Mouse (Mus musculus) activated CD4-positive, CD25-positive, alpha-beta regulatory T cell, adult 4 months (primary cell): ENCODE measurements around the gene Mdm4. TPM values are rescaled to one million over a fixed set of nuclear protein-coding genes. Genes with fewer than 3 reads are reported as not detected.

ENCODE experiments used
- ATAC-seq: one replicate; pipeline ENCODE4 v1.8.0; 2017
- polyA plus RNA-seq, 2 experiments: library from polyadenylated mRNA; unstranded; fragments of 100-300 nt; shearing (Covaris generic); gene quantifications; one replicate each; pipeline ENCODE4 v1.2.1; 2017

Mdm4 gene
- polyA plus RNA-seq, 2 experiments from 2014 or later, result 84.8 to 102 TPM

GRCm38 (mm10) chr1:132934856-132935255 is 95.5 kb downstream of the Mdm4 start:
- ATAC-seq, result no peak

GRCm38 (mm10) chr1:132932421-132932820 is 97.9 kb downstream of the Mdm4 start:
- no peak for ATAC-seq

GRCm38 (mm10) chr1:132930291-132930690 is 100.1 kb downstream of the Mdm4 start:
- ATAC-seq, result no peak

- no peak for ATAC-seq
Observed at GRCm38 (mm10) chr1:132928907-132929250, 101.5 kb downstream of the Mdm4 start.

- no peak for ATAC-seq
Observed at GRCm38 (mm10) chr1:132928032-132928906, 102.1 kb downstream of the Mdm4 start.

GRCm38 (mm10) chr1:132925270-132925669 is 105.1 kb downstream of the Mdm4 start:
- ATAC-seq, result no peak

GRCm38 (mm10) chr1:132922257-132922656 is 108.1 kb downstream of the Mdm4 start:
- ATAC-seq, result no peak

GRCm38 (mm10) chr1:132921071-132921470 is 109.3 kb downstream of the Mdm4 start:
- ATAC-seq, result no peak

- ATAC-seq, result no peak
Observed at GRCm38 (mm10) chr1:132919258-132919657, 111.1 kb downstream of the Mdm4 start.

GRCm38 (mm10) chr1:132918117-132918680 is 112.2 kb downstream of the Mdm4 start:
- ATAC-seq, result no peak

- ATAC-seq, result no peak
Observed at GRCm38 (mm10) chr1:132917554-132917953, 112.8 kb downstream of the Mdm4 start.

GRCm38 (mm10) chr1:132915849-132916493 is 114.4 kb downstream of the Mdm4 start:
- no peak for ATAC-seq

- ATAC-seq, result no peak
Observed at GRCm38 (mm10) chr1:132910414-132911041, 119.8 kb downstream of the Mdm4 start.

- ATAC-seq, result no peak
Observed at GRCm38 (mm10) chr1:132909951-132910350, 120.4 kb downstream of the Mdm4 start.

Other genes with a start within 250 kb of the Mdm4 start
- not detected for gene Lrrn2, start 150.3 kb downstream of the Mdm4 start, polyA plus RNA-seq
- under 1 TPM; 0.66 to 0.68 TPM for gene Pik3c2b, start 15.1 kb upstream of the Mdm4 start, polyA plus RNA-seq
- gene Ppp1r15b, start 100.6 kb upstream of the Mdm4 start, polyA plus RNA-seq, result 10 to 100 TPM; 21.7 to 22.4 TPM
- gene Plekha6, start 133.6 kb upstream of the Mdm4 start, polyA plus RNA-seq, result under 1 TPM in 1 of 2 experiments, not detected in 1; 0.06 TPM